Mouse (Mus musculus) cerebellum, adult 2 months (tissue): ENCODE measurements around the gene Prss42.

Experiments
- CTCF ChIP-seq: fragments of 200-500 bp; IDR thresholded peaks from 2 replicates; pipeline ENCODE4 v1.5.1; 2011; ENCODE audit warnings: low read depth, mild to moderate bottlenecking, control low read depth, low read length, moderate library complexity, borderline replicate concordance; ENCODE audit not compliant: insufficient read depth
- POLR2A ChIP-seq: fragments of 200-500 bp; IDR thresholded peaks from 2 replicates; pipeline ENCODE4 v1.6.1; 2011; ENCODE audit warnings: low read length, control low read depth, borderline replicate concordance; ENCODE audit not compliant: insufficient read depth

DNA sequence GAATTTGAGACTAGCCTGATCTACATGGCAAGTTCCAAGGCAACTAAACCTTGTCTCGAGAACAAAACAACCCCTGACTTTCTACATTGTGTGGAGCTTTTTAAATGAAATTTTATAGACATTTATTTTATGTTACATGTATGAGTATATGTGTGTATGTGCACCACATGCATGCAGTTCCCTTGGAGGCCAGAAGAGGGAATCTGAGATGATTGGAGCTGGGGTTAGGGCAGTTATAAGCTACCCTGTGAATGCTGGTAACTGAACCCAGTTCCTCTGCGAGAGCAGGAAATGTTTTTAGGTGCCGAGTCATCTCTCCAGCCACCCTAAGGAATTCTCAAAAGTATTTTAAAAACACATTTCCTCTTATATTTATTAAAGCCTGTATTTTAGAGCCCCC is 9.8 kb upstream of the Prss42 start:
- TF ChIP-seq CTCF, result no peak
- TF ChIP-seq POLR2A, result no peak
